Mouse (Mus musculus): Measurements from ENCODE around the gene B3gnt8. TPM values are rescaled to one million over a fixed set of nuclear protein-coding genes. Genes with fewer than 3 reads are reported as not detected.

The B3gnt8 gene
- polyA plus RNA-seq, 1 experiment from 2014 or later, result 2.9 TPM

GRCm38 (mm10) chr7:25606625-25607063 is 19.8 kb upstream of the B3gnt8 start:
- H3K4me3 ChIP-seq, result no peak overlapping the region
- no peaks in the 10 kb centered on the region for H3K9me3 ChIP-seq (replicated peaks)
- no peak overlapping the region for H3K9ac ChIP-seq
- 0 out of 2 replicates have a peak, but pooled peaks cover 2% of the 10 kb centered on the region for H3K27me3 ChIP-seq (replicated peaks)
- 34% methylated on average over 4 of the region's 4 CpGs for WGBS (ENCODE audit: insufficient replicate concordance)
- no peak for ATAC-seq
- peaks cover 17% of the 10 kb centered on the region for H3K4me1 ChIP-seq
- H3K36me3 ChIP-seq, result no peaks in the 10 kb centered on the region
- H3K27ac ChIP-seq, result 0 out of 2 replicates have a peak overlapping the region, but pooled peaks have one; percentile 15
- no peak overlapping the region for H3K4me2 ChIP-seq

- H3K27ac ChIP-seq, result no peak overlapping the region
- ATAC-seq, result no peak
- H3K36me3 ChIP-seq, result no peaks in the 10 kb centered on the region
- no peak overlapping the region for H3K4me2 ChIP-seq
- H3K27me3 ChIP-seq (replicated peaks), result 0 out of 2 replicates have a peak, but pooled peaks cover 5% of the 10 kb centered on the region
- H3K9me3 ChIP-seq (replicated peaks), result no peaks in the 10 kb centered on the region
- WGBS (ENCODE audit: insufficient replicate concordance), result 60% methylated on average over 2 of the region's 2 CpGs
- H3K4me3 ChIP-seq, result no peak overlapping the region
- H3K9ac ChIP-seq, result no peak overlapping the region
- peaks cover 17% of the 10 kb centered on the region for H3K4me1 ChIP-seq
Measured at GRCm38 (mm10) chr7:25607196-25607595, 19.3 kb upstream of the B3gnt8 start.

DNA sequence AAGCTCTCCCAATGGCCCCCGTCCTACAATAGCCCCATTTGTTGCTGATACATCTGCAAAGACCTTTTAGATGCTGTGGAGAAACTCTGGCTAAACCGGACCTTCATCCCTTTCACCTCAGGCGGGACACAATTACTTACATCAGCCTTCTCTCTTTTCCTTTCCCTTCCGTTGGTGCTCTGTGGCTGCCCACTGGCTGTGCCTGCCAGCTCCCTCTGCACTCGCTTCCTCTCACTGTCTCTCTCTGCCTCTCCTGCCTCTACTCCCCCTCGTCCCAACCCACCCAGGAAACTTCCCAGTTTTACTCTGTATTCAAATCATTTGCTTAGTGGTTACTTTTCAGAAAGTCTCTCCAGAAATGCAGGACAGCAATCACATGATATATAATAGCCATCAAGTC is 16.4 kb upstream of the B3gnt8 start:
- H3K4me3 ChIP-seq, result no peak overlapping the region
- no peak overlapping the region for H3K27ac ChIP-seq
- H3K4me2 ChIP-seq, result no peak overlapping the region
- H3K9ac ChIP-seq, result no peak overlapping the region
- 0 out of 2 replicates have a peak, but pooled peaks cover 5% of the 10 kb centered on the region for H3K27me3 ChIP-seq (replicated peaks)
- no peaks in the 10 kb centered on the region for H3K36me3 ChIP-seq
- WGBS (ENCODE audit: insufficient replicate concordance), result 31% methylated on average over 6 of the region's 6 CpGs
- no peaks in the 10 kb centered on the region for H3K9me3 ChIP-seq (replicated peaks)
- ATAC-seq, result no peak
- H3K4me1 ChIP-seq, result peaks cover 17% of the 10 kb centered on the region

- Histone ChIP-seq H3K27ac (no peak overlapping the region), H3K4me2 (no peak overlapping the region), H3K9ac (no peak overlapping the region), H3K4me1 (peaks cover 27% of the 10 kb centered on the region), H3K27me3 (replicated peaks) (0 out of 2 replicates have a peak, but pooled peaks cover 5% of the 10 kb centered on the region), H3K36me3 (no peaks in the 10 kb centered on the region), H3K9me3 (replicated peaks) (no peaks in the 10 kb centered on the region), H3K4me3 (no peak overlapping the region)
- no peak for ATAC-seq
- WGBS (ENCODE audit: insufficient replicate concordance), result 47% methylated on average over 7 of the region's 7 CpGs
Measured at GRCm38 (mm10) chr7:25611501-25611900, 15.0 kb upstream of the B3gnt8 start.

DNA sequence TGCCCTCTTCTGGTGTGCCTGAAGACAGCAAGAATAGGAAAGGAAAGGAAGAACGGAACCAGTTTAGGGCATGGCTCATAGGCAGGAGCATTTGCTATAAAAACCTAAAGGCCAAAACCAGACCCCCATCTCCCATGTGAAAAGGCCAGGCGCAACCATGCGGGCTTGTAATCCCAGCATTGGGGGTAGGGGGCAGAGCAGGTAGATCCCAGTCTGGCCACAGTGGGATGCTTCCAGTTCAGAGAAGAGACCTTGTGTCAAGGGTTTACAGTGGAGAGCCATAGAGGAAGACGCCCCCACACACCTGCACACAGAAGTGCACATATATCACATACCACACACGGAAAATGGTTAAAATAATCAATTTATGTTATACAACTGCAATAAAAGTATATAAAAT is 12.4 kb upstream of the B3gnt8 start:
- Histone ChIP-seq H3K27me3 (replicated peaks) (peaks cover 5% of the 10 kb centered on the region; the same call in 1 of the 2 replicates), H3K9ac (no peak overlapping the region), H3K27ac (no peak overlapping the region), H3K4me2 (no peak overlapping the region), H3K4me3 (no peak overlapping the region), H3K4me1 (peaks cover 24% of the 10 kb centered on the region), H3K36me3 (no peaks in the 10 kb centered on the region), H3K9me3 (replicated peaks) (no peaks in the 10 kb centered on the region)
- no peak for ATAC-seq
- WGBS (ENCODE audit: insufficient replicate concordance), result 81% methylated on average over 5 of the region's 5 CpGs

DNA sequence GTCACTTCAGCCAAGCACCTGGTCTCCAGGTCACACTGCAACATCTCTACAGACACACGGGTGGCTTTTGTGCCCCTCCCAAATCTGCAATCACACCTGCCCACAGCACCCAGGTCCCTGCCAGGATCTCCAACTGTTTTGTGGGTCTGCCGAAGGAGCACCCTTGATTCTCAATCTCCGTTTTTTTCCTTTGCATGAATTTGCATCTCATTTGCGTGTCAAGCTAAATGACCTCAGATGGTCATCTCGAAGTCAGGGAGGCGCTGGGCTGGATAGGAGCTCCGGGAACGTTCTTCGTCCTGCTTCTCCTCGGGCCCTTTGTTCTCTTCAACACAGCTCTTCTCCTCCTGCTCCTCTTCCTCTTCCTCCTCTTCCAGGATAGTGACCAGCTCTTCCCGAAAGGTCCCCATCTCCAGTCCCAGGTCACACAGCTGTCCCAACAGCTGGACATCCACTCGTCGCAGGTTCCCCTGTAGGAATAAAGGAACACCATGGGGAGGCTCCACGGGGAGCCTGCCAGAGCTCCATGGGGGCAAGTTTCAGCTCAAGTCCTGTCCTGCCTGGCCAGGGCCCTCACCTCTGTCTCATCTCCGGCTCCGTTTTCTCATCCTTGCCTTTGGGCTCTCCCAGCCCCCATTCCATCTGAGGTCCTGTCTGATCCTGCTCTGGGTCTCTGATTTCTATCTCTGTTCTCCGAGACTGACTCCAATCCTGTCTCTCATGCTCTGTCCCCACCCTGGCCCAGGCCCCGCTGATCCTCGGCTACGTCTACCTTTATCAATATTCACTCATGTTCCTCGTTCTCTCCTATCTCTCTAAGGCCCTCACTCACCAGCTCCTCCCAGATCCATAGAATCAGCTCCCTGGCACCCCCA is 11.4 kb upstream of the B3gnt8 start:
- Histone ChIP-seq H3K36me3 (no peaks in the 10 kb centered on the region), H3K9ac (no peak overlapping the region), H3K27ac (no peak overlapping the region), H3K4me2 (no peak overlapping the region), H3K4me1 (peaks cover 26% of the 10 kb centered on the region), H3K9me3 (replicated peaks) (no peaks in the 10 kb centered on the region), H3K27me3 (replicated peaks) (peaks cover 5% of the 10 kb centered on the region; the same call in 1 of the 2 replicates), H3K4me3 (no peak overlapping the region)
- ATAC-seq, result no peak
- WGBS (ENCODE audit: insufficient replicate concordance), result 52% methylated on average over 21 of the region's 21 CpGs

DNA sequence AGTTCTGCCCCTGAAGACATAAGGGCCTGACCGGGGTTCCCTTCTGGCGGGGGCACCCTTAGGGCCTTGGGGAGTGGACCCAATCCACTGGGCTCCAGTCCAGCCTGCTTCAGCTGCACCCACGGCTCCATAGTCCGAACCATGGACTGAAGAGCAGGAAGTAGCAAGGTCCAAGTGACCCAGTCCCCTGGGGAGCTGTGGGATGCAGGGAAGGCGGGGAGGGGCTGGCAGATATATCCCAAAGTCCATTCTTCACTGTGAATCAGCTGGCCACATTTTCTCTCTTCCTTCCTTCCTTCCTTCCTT is 10.8 kb upstream of the B3gnt8 start, which contains the start of gene Erich4:
TSS of gene Erich4 (minus strand) at position 187 of the 306 bp plus-strand sequence.
- H3K36me3 ChIP-seq, result no peaks in the 10 kb centered on the region
- no peak within 1 kb of the TSS for H3K4me2 ChIP-seq
- peaks cover 5% of the 10 kb centered on the region; the same call in 1 of the 2 replicates for H3K27me3 ChIP-seq (replicated peaks)
- no peak within 1 kb of the TSS for H3K9ac ChIP-seq
- H3K4me3 ChIP-seq, result no peak within 1 kb of the TSS
- peaks cover 27% of the 10 kb centered on the region for H3K4me1 ChIP-seq
- H3K27ac ChIP-seq, result no peak within 1 kb of the TSS
- ATAC-seq, result no peak
- 59% methylated on average over 5 of the region's 5 CpGs for WGBS (ENCODE audit: insufficient replicate concordance)
- no peaks in the 10 kb centered on the region for H3K9me3 ChIP-seq (replicated peaks)

GRCm38 (mm10) chr7:25617376-25618160 is 8.9 kb upstream of the B3gnt8 start:
- Histone ChIP-seq H3K4me1 (peaks cover 27% of the 10 kb centered on the region), H3K9me3 (replicated peaks) (no peaks in the 10 kb centered on the region), H3K27ac (no peak overlapping the region), H3K27me3 (replicated peaks) (no peaks in the 10 kb centered on the region; the same call in 1 of the 2 replicates), H3K36me3 (peaks cover 11% of the 10 kb centered on the region), H3K4me3 (no peak overlapping the region), H3K4me2 (no peak overlapping the region), H3K9ac (no peak overlapping the region)
- 65% methylated on average over 10 of the region's 10 CpGs for WGBS (ENCODE audit: insufficient replicate concordance)
- ATAC-seq, result no peak

- no peaks in the 10 kb centered on the region for H3K9me3 ChIP-seq (replicated peaks)
Measured at GRCm38 (mm10) chr7:25618865-25619721, 7.4 kb upstream of the B3gnt8 start, which contains the start of gene Dmac2. Dmac2 (plus strand) TSS chr7:25619414.

GRCm38 (mm10) chr7:25619722-25619991 is 6.8 kb upstream of the B3gnt8 start:
- peak overlapping the region; percentile 87 for H3K4me2 ChIP-seq
- H3K27me3 ChIP-seq (replicated peaks), result no peaks in the 10 kb centered on the region; the same call in 1 of the 2 replicates
- peak overlapping the region; percentile 66 for H3K9ac ChIP-seq
- H3K36me3 ChIP-seq, result peaks cover 27% of the 10 kb centered on the region
- 0 out of 2 replicates have a peak overlapping the region, but pooled peaks have one; percentile 56 for H3K27ac ChIP-seq
- H3K4me3 ChIP-seq, result peak overlapping the region; percentile 73
- peaks cover 27% of the 10 kb centered on the region for H3K4me1 ChIP-seq
- no peak for ATAC-seq
- H3K9me3 ChIP-seq (replicated peaks), result no peaks in the 10 kb centered on the region
- 20% methylated on average over 5 of the region's 5 CpGs for WGBS (ENCODE audit: insufficient replicate concordance)

More at GRCm38 (mm10) chr7:25618865-25619721, 7.4 kb upstream of the B3gnt8 start, which contains the start of gene Dmac2:
- 1% methylated on average over 53 of the region's 53 CpGs for WGBS (ENCODE audit: insufficient replicate concordance)
- peak; percentile 92 for ATAC-seq
- H3K4me3 ChIP-seq, result peak within 1 kb of the TSS; percentile 73
- no peaks in the 10 kb centered on the region; the same call in 1 of the 2 replicates for H3K27me3 ChIP-seq (replicated peaks)
- peaks cover 27% of the 10 kb centered on the region for H3K4me1 ChIP-seq
- 0 out of 2 replicates have a peak within 1 kb of the TSS, but pooled peaks have one; percentile 56 for H3K27ac ChIP-seq
- peak within 1 kb of the TSS; percentile 87 for H3K4me2 ChIP-seq
- H3K9ac ChIP-seq, result peak within 1 kb of the TSS; percentile 66
- H3K36me3 ChIP-seq, result peaks cover 22% of the 10 kb centered on the region

DNA sequence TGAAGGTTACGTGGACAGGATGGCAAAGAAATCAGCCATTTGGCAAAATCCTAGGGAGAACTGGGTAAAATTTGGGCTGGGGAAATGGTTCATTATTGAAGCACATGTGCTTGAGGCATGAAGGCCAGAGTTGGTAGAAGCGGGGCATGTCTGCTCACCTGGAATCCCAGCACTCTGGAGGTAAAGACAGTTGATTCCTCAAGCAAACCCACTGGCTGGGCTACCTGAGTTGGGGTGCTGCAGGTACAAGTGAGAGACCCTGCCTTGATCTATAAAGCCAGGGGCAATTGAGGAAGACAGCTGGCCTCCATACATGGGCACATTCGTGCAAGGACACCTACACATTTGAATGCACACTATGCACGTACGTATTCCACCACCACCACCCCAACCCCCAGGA is 6.4 kb upstream of the B3gnt8 start:
- H3K4me3 ChIP-seq, result peak overlapping the region; percentile 73
- 95% methylated on average over 5 of the region's 5 CpGs for WGBS (ENCODE audit: insufficient replicate concordance)
- no peak for ATAC-seq

More for the DNA sequence above, 6.4 kb upstream of the B3gnt8 start:
- Histone ChIP-seq H3K36me3 (peaks cover 31% of the 10 kb centered on the region), H3K4me1 (peaks cover 27% of the 10 kb centered on the region), H3K9me3 (replicated peaks) (no peaks in the 10 kb centered on the region), H3K27me3 (replicated peaks) (no peaks in the 10 kb centered on the region; the same call in 1 of the 2 replicates), H3K9ac (peak overlapping the region; percentile 66; the same call in 1 of the 2 replicates), H3K4me2 (peak overlapping the region; percentile 87), H3K27ac (no peak overlapping the region)

Measured in liver, embryonic 12.5 days (tissue).